Mouse (Mus musculus): ENCODE measurements around the gene Efcab6. TPM values are rescaled to one million over a fixed set of nuclear protein-coding genes. Genes with fewer than 3 reads are reported as not detected.

The Efcab6 gene
- total and polyA plus RNA-seq, 3 experiments, result not detected

DNA sequence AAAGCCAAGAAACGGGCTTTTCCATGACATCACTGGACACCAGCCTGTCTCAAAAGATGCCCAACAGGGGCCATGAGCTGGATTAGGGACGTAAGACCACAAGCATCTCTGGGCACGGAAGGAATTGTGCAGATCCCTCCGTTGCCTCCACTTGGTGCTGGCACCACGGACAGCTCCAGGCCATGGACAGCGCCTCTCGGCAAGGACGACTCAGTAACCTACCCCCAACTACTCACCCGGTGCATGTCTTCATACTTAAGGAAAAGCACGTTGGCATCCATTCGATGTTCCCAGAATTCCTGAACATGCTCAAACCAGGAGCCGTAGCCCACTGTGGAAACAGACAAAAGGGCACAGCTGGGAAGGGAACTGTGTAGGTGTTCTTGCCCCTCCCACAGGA, 21.2 kb upstream of the Efcab6 start:
- H3K27me3 ChIP-seq (replicated peaks), result peaks cover 84% of the 10 kb centered on the region
- H3K4me1 ChIP-seq (ENCODE audit: control insufficient read depth in 1 of 2, insufficient read depth in 2 of 2), result no peaks in the 10 kb centered on the region
- H3K4me2 ChIP-seq (ENCODE audit: insufficient read depth, low read depth, poor library complexity, severe bottlenecking), result no peak overlapping the region
- H3K9me3 ChIP-seq (replicated peaks; ENCODE audit: low read length), result no peaks in the 10 kb centered on the region
- in situ Hi-C loops (cut with MboI; ENCODE audit: low pct_ligation_motif_present, low pct_unique_long_range_greater_than_20kb, low sequenced_read_pairs) (no loop called here), dilution Hi-C loops (cut with MboI; ENCODE audit: extremely low pct_ligation_motif_present, extremely low pct_unique_long_range_greater_than_20kb, low sequenced_read_pairs) (no loop called here)
- no peaks in the 10 kb centered on the region for H3K79me2 ChIP-seq (replicated peaks; ENCODE audit: control insufficient read depth, extremely low read depth, insufficient read depth, poor library complexity, severe bottlenecking)
- no peak overlapping the region for H3K9ac ChIP-seq (ENCODE audit: insufficient read depth, low read depth)
- no peak overlapping the region for H3K27ac ChIP-seq (ENCODE audit: insufficient read depth, low read depth)
- H3K36me3 ChIP-seq (replicated peaks in 1 of 2; ENCODE audit: control insufficient read depth in 1 of 2, insufficient read depth in 1 of 2, low read length in 1 of 2), result no peaks in the 10 kb centered on the region
- no peak for DNase-seq (ENCODE audit: extremely low read depth)
- TF ChIP-seq USF2 (conservative IDR thresholded peaks at IDR 0.05; ENCODE audit: low read depth, low read length) (no peak), KAT2A (IDR thresholded peaks at IDR 0.05; ENCODE audit: insufficient replicate concordance, low read length) (no peak), NRF1 (IDR thresholded peaks at IDR 0.05; ENCODE audit: low read depth, low read length) (no peak)
- no peak overlapping the region for H3K4me3 ChIP-seq (replicated peaks in 1 of 3; ENCODE audit: low read depth in 2 of 3, low read length in 2 of 3, poor library complexity in 1 of 3)

DNA sequence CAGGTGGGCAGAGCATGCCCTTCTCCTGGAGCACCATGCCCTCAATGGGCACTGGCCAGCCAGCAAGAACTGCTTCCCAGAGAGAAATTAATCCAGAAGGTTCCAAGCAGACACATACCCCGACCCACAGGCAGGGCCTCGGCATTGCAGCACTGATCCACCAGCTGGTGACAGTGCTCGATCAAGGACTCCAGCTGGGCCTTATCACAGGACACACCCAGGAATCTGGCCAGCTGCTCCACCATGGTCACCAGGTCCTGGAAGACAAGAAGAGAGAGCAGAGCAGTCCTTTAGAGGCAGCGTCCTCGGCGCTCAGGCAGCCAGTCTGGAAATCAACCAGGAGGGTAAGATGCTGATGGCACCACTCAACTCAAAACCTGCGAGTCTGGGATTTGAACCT, 14.9 kb upstream of the Efcab6 start:
- H3K27me3 ChIP-seq (replicated peaks), result peaks cover 88% of the 10 kb centered on the region
- TF ChIP-seq CHD1 (IDR thresholded peaks at IDR 0.05; ENCODE audit: low read depth, low read length) (no peak), E2F4 (IDR thresholded peaks at IDR 0.05; ENCODE audit: insufficient replicate concordance, low read depth, low read length) (no peak), SIN3A (IDR thresholded peaks at IDR 0.05; ENCODE audit: low read length) (no peak), RCOR1 (conservative IDR thresholded peaks at IDR 0.05; ENCODE audit: low read depth, low read length) (no peak), ELF1 (IDR thresholded peaks at IDR 0.05; ENCODE audit: low read depth, low read length) (no peak), SMC3 (IDR thresholded peaks at IDR 0.05; ENCODE audit: low read depth, low read length) (no peak), MAX (IDR thresholded peaks at IDR 0.05; ENCODE audit: low read length) (no peak), EP300 (IDR thresholded peaks at IDR 0.05; ENCODE audit: low read length) (no peak), POLR2AphosphoS2 (IDR thresholded peaks at IDR 0.05; ENCODE audit: low read depth, low read length) (no peak)
- H3K4me3 ChIP-seq (replicated peaks in 1 of 3; ENCODE audit: low read depth in 2 of 3, low read length in 2 of 3, poor library complexity in 1 of 3), result no peak overlapping the region
- H3K36me3 ChIP-seq (replicated peaks in 1 of 2; ENCODE audit: control insufficient read depth in 1 of 2, insufficient read depth in 1 of 2, low read length in 1 of 2), result no peaks in the 10 kb centered on the region
- no peak overlapping the region for H3K9ac ChIP-seq (ENCODE audit: insufficient read depth, low read depth)
- H3K27ac ChIP-seq (ENCODE audit: insufficient read depth, low read depth), result no peak overlapping the region
- H3K9me3 ChIP-seq (replicated peaks; ENCODE audit: low read length), result no peaks in the 10 kb centered on the region
- dilution Hi-C loops (cut with MboI; ENCODE audit: extremely low pct_ligation_motif_present, extremely low pct_unique_long_range_greater_than_20kb, low sequenced_read_pairs) (no loop called here), in situ Hi-C loops (cut with MboI; ENCODE audit: low pct_ligation_motif_present, low pct_unique_long_range_greater_than_20kb, low sequenced_read_pairs) (no loop called here)
- no peak for DNase-seq (ENCODE audit: extremely low read depth)
- H3K4me1 ChIP-seq (ENCODE audit: control insufficient read depth in 1 of 2, insufficient read depth in 2 of 2), result no peaks in the 10 kb centered on the region
- no peaks in the 10 kb centered on the region for H3K79me2 ChIP-seq (replicated peaks; ENCODE audit: control insufficient read depth, extremely low read depth, insufficient read depth, poor library complexity, severe bottlenecking)
- H3K4me2 ChIP-seq (ENCODE audit: insufficient read depth, low read depth, poor library complexity, severe bottlenecking), result no peak overlapping the region

DNA sequence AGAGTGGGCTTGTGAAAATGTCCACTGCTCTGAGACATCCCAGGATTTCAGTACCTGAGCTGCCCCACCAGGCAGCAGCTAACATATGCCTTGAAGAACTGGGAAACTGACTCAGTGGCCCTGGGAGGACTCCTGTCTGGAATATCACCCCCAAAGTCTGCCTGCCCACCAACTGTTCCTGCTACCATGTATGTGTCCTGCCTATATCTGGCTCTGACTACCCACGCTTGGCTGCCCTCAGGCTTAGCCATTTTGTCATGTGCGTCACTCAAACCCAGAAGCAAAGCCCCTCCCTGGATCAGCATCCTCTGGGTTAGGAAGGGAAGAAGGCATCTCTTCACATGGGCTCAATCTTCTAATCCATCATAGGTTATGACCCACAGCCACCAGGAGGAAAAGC, 14.3 kb upstream of the Efcab6 start:
- H3K9ac ChIP-seq (ENCODE audit: insufficient read depth, low read depth), result no peak overlapping the region
- H3K9me3 ChIP-seq (replicated peaks; ENCODE audit: low read length), result no peaks in the 10 kb centered on the region
- peaks cover 88% of the 10 kb centered on the region for H3K27me3 ChIP-seq (replicated peaks)
- dilution Hi-C loops (cut with MboI; ENCODE audit: extremely low pct_ligation_motif_present, extremely low pct_unique_long_range_greater_than_20kb, low sequenced_read_pairs), result no loop called here
- no peak overlapping the region for H3K4me3 ChIP-seq (replicated peaks in 1 of 3; ENCODE audit: low read depth in 2 of 3, low read length in 2 of 3, poor library complexity in 1 of 3)
- no peaks in the 10 kb centered on the region for H3K79me2 ChIP-seq (replicated peaks; ENCODE audit: control insufficient read depth, extremely low read depth, insufficient read depth, poor library complexity, severe bottlenecking)
- no peak overlapping the region for H3K4me2 ChIP-seq (ENCODE audit: insufficient read depth, low read depth, poor library complexity, severe bottlenecking)
- DNase-seq (ENCODE audit: extremely low read depth), result no peak
- no peaks in the 10 kb centered on the region for H3K4me1 ChIP-seq (ENCODE audit: control insufficient read depth in 1 of 2, insufficient read depth in 2 of 2)
- in situ Hi-C loops (cut with MboI; ENCODE audit: low pct_ligation_motif_present, low pct_unique_long_range_greater_than_20kb, low sequenced_read_pairs), result no loop called here
- no peaks in the 10 kb centered on the region for H3K36me3 ChIP-seq (replicated peaks in 1 of 2; ENCODE audit: control insufficient read depth in 1 of 2, insufficient read depth in 1 of 2, low read length in 1 of 2)
- TF ChIP-seq MYC (IDR thresholded peaks at IDR 0.05; ENCODE audit: low read depth, low read length) (no peak), HCFC1 (IDR thresholded peaks at IDR 0.05; ENCODE audit: low read depth, low read length) (no peak), MAZ (IDR thresholded peaks at IDR 0.05; ENCODE audit: low read depth, low read length) (no peak), KAT2A (IDR thresholded peaks at IDR 0.05; ENCODE audit: insufficient replicate concordance, low read length) (no peak), E2F4 (IDR thresholded peaks at IDR 0.05; ENCODE audit: insufficient replicate concordance, low read depth, low read length) (no peak), JUND (conservative IDR thresholded peaks at IDR 0.05; ENCODE audit: low read depth, low read length) (no peak)
- H3K27ac ChIP-seq (ENCODE audit: insufficient read depth, low read depth), result no peak overlapping the region
